Mouse (Mus musculus) gonadal fat pad, adult 2 months (tissue): ENCODE results near the gene Amn1. TPM values are rescaled to one million over a fixed set of nuclear protein-coding genes. Genes with fewer than 3 reads are reported as not detected.
"Not testable (repeated sequence)": the region's sequence is repeated elsewhere in the genome, so short reads cannot be mapped to it uniquely, and the experiment has no call there.

ENCODE experiments used
- DNase-seq: peaks from one replicate; pipeline ENCODE4 v3.0.0-alpha.2; 2012; ENCODE audit warnings: low read depth
- polyA plus RNA-seq: library from polyadenylated mRNA; depleted of rRNA; stranded (reverse); fragments of >200 nt; gene quantifications from 2 replicates; pipeline ENCODE4 v1.2.3, GENCODE M21; 2012; rRNA removed

Amn1 gene
- polyA plus RNA-seq = 10.0 and 10.7 TPM in 2 replicates

DNA sequence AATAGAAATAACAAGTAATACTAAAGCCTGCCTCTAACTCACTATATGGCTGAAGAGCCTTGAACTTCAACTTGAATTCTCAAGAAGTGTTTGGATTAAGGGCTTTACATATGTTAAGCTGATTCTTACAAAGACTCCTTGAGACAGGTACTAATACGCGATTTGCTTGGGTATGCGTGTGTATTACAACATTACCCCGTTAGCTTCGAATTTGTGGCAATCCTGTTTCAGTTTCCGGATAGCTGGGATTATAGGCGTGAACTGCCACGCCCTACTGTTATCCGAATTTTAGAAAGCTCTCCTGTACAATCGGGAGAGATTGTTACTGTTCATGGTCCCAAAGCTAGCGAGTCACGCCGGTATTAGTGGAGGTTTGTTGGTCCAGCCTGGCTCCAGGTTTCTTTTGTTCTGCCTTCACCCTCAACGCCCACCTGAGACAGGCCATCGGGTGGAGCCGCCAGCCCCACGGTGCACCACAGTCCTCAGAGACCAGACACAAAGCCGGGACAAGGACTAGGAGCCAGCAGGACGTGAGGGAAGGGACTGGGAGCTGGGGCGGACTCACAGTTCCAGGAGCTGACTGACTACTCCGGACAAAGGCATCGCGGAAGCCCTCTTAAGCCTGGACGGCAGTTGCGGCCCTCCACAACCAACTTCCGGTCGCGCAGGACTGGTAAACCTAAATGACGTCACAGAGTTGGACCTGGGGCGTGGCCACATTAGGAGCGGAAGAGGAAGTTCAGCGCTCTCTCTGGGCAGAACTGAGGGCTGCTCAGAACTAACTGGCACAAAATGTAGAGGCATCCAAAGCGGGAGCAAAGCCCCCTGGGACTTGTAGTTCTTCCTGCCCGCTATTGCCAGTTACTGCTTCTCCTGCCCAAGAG, at the start of gene Amn1:
Gene Amn1 (minus strand): TSS at position 672 of the 884 bp plus-strand sequence.
- DNase-seq = peak; percentile 84

DNA sequence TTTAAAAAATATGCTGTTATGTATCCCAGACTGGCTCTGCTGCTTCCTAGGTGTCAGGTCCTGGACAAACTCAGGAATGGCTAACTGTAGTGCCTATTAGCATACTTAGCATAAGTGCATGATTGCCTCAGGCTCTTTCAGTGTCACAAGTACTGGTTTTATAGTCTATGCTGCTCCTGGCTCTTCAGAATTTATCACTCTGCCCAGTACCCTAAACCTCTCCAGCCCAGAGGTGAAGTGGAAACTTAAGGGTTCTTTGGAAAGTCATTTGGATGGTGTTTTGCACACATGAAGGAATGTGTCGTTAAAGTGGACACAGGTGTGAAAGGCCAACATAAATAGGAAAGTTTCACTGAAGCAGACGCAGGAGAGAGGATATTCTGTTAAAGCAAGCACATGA, 48.3 kb upstream of the Amn1 start:
- no peak for DNase-seq

DNA sequence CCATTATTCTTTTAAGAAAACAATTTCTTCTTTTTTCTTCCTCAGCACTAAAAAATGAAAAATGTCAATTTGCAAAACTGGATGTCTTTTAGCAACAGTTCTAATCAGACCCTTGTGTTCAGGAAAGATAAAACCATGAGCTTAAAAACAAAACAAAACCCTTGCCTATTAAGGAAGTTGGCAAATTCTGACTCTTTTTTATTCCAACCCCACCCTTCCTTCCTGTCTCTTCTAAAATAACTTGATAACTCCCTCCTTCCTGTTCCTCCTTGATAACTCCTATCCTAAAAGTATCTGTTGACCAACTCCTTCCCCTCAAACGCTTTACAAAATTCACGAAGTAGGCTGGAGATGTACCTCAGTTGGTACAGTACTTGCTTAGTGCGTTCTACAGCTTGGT, 45.4 kb upstream of the Amn1 start:
- DNase-seq = no peak

DNA sequence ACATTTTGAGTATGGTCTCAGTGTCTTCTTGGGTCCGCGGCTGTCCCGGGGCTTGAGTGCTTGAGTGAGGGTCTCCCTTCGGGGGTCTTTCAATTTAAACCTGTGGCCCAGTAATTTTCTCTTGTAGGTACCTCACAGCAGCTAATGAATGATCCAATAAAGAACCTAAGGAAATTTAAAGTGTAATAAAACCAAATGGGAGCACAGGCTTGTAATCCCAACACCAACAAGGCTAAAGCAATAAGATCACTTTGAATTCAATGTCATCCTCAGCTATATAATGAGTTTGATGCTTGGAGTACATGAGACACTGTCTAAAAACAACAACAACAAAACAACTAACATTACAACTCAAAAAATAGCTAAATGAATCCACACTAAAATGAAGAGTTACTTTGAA, 36.2 kb upstream of the Amn1 start:
- DNase-seq = no peak

DNA sequence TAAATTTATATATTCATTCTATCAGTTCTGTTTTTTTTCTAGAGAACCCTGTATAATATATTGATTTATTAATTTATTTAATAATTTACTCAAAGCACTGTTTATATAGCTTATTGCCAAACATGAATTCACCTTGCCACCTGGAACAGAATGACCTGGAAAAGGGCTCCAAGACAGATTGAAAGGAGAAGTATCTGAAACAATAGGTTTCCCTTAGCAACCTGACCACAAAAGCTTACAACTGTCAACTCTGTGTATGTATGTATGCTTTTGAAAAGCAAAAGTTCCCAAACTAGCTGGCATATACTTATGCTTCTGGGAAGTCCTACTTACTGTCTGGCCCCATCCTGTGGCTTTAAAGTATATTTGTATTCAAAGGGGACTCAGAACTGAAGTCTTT, 32.8 kb upstream of the Amn1 start:
- no peak for DNase-seq

DNA sequence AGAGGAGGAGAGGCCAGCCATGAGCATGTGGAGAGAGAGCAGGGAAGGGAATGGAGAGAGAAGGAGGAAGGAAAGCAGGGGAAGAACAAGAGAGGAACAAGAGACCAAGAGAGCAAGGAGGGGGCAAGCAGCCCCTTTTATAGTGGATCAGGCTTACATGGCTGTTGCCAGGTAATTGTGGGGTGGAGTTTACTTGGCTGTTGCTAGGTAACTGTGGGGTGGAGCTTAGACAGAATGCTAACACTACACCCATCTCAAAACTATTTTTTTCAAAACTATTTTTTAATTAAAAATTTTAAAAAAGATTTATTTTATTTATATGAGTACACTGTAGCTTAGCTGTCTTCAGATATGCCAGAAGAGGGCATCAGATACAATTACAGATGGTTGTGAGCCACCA, 10.1 kb upstream of the Amn1 start:
- DNase-seq = no peak

DNA sequence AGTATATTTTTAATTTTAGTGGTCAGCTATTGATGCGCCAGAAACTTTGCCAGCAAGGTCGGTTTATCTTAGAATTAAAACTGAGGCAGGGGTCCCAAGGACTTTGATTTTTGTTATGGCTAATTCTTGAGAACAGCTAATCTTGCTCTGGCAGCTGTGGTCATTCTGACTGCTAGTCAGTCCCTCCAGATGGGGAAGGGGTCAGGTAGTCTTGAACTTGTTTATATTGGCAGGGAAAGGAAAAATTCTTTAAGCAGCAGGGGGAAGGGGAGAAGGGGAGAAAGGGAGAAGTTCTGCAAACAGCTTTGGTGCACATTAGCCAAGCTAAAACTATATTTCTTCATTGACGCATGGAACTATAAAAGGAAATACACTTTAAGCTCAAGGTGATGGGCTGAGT, 8.6 kb upstream of the Amn1 start:
- DNase-seq = no peak

DNA sequence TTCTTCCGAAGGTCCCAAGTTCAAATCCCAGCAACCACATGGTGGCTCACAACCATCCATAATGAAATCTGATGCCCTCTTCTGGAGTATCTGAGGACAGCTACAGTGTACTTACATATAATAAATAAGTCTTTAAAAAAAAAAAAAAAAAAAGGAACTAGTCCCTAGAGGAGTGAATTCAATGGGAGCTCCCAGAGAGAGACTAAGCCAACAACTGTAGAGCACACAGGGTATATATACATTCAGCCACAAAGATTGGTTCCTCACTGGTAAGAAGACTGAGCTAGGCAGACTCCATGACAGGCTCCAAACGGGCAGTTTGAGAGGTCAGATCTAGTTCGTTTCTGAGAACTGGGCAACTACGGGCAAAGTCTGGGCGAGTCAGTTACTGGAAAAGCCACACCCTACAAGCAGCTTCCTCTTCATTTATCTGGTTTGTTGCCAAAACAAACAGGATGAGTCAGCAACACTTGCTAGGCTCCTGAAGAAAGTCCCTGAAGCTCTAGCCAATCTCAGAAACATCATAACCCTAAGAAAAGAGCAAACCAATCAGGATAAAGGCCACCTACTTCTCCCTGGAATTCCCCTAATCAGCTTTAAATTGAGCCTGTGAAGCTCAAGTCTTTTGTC, 4.9 kb upstream of the Amn1 start:
- peak; percentile 62 for DNase-seq

DNA sequence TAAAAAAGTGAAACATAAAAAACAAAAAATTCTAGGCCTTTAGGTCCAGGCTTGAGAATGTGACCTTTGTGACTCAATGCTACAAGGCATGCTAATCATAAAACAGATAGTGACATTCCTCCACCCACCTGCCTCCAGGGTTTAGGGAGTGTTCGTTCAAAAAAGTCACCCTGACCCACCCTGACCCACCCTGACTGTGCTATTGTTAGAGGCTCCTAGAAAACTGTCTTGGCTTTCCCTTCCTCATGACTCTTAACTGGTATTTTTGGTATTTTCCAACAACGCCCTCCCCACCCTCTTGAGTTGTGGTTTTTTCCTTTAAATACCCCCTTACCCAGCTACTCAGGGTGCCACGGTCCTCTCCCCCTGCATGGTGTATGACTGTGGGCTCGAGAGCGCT, 3.4 kb upstream of the Amn1 start:
- DNase-seq = not testable (repeated sequence)

DNA sequence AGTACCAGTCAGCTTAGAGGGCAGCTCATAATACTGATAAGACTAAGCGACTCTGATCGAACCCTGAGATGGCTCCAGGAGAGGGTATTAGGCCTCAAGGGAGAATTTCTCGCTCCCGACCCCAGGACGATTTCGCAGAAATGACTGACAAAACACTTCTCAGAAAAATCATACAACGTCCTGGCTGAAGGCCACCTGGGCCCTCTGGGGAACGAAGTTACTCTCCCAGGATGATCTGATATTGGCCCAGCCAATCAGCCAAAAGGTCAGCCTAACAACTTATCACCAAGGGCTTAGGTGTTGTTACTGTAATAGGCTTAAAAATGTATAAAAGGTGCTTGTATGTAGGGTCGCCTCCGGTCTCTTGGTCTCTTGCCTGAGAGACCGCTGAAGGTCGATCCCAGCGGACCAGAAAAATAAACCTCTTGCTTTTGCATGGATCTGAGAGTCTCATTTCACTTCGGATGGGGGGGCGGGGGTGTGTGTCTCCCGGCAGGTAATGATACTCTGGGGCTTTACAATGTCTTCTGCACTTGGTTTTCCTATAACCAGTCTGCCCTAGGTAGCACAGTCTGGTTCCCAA, 919 bp upstream of the Amn1 start:
- DNase-seq = no peak

DNA sequence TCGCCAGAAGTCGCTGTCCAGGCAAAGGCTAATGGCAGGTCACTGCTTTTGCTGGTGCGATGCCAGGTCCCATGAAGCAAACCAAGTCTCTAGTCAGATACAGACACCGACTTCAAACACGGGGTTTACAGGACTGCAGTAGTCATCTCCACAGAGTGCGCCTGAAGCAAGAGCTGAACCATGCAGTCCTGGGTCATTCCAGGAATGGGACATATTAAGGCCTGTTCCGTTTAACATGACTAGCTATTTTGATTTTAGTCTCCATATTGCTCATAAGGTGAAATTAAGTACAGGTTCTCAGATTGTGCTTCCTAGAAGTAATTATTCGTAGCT, 379 bp upstream of the Amn1 start:
- DNase-seq = no peak

DNA sequence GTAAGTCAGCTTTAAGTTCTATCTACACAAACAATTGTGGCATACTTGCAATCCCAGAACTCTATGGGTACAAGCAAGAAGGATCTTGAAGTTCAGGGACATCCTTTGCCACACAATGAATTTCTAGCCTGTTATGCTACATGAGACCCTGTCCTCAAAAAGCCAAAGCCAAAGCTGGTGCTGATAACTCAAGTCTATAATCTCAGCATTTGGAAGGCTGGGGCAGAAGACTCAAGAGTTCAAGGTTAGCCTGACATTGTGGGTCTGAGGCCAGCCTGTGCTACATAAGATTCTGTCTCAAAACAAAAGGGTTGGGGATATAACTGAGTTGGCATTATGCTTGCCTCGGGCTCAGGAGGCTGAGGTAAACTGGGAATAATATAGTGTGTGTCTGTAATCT, 1.1 kb downstream of the Amn1 start:
- no peak for DNase-seq

DNA sequence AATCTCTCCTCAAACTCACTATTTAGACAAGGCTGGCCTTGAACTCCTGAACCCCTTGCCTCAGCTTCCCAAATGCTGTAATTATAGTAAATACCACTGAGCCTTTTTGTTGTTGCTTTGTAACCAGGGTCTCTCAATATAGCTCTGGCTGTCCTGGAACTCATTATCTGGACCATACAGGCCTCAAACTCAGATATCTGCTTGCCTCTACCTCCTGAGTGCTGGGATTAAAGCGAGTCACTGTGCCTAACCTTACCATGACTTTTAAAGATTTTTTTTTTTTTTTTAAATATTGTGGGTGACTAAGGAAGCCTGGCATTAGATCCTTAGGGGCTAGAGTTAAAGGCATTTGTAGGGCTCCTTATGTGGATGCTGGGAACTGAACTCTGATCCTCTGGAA, 4.5 kb downstream of the Amn1 start:
- no peak for DNase-seq

DNA sequence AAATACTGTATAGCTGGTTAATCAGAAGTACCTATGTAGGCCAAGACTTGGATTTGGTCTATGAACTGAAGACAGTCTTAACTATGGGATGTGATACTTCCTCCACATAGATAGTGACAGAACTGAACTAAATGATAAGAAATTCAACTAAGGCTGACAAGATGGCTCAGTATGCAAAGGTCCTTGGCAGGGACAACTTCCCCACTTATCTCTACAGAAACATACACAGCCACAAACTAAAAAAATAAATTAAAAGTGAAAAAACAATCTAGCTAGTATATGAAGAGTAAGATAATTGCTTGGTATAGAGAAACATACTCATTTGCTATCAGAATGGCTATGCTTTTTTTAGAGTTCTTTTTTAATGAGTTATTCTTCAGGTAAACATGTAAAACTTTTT, 9.4 kb downstream of the Amn1 start:
- DNase-seq = no peak

DNA sequence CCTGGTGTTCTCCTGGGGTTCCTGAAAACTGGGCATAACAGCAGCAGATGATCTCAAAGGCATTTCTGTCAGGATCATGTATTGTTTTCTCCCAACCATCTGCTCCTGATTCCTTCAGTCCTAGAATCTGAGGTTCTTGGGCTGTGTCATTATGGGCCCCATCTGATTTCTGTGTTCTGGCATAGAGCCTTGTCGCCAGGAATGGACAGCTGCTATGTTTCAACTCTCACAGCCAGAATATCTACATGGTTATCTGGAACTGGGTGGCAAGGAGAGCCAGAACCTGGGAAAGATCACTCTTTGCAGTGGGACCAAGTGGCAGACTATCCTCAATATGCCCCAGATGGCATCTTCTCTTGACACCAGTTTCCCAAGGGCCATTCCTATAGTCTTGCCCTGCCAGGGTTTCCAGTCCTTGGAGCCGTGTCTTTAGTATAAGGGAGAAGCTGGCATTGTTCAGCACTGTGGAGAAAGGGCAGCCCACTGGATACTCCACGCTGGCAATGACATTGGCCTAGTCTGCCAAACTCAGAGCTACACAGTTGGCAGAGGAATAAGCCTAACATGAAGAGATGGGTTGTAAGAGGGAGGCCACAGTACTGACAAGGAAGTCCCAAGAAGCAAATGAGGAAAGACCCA, 13.5 kb downstream of the Amn1 start:
- DNase-seq = no peak

DNA sequence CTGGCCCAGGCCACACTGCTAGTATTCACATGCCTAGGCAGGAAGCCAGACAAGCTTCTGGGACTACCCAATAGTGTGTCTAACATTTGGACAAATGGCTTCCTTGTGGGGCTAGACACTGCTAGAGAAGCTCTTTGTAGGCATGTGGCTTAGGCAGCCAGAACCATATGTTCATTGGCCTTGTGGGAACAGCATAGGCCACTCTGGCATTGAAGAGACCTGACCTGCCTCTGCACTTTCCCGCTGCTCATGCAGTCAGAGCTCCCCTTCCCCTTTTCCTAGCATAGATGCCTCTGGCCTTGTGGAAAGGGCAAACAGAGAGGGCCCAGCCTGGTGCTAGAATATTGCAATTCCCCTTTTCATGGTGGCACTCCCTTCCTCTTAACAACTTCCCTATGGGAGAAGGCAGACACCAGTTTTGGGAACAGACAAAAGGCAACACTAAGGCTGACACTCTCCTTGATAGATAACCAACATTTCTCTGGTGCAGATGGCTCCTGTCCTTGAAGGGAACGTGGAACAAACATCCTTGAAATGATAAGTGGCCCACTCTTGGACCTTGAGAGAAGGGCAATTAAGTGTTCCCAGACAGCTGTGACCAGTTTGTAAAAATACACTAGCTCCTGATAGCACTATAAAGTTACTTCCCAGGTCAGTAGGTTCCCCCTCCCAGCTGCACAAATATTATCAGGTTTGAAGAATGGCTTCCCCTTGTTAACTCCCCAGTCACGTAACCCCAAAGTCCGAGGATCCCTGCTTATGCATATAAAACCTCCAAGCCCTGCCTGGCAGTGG, 14.5 kb downstream of the Amn1 start:
- DNase-seq = no peak

DNA sequence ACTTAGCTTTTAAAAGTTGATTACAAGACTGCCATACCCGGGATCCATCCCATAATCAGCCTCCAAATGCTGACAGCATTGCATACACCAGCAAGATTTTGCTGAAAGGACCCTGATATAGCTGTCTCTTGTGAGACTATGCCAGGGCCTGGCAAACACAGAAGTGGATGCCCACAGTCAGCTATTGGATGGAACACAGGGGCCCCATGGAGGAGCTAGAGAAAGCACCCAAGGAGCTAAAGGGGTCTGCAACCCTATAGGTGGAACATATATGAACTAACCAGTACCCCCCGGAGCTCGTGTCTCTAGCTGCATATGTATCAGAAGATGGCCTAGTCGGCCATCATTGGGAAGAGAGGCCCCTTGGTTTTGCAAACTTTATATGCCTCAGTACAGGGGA, 18.5 kb downstream of the Amn1 start:
- not testable (repeated sequence) for DNase-seq

DNA sequence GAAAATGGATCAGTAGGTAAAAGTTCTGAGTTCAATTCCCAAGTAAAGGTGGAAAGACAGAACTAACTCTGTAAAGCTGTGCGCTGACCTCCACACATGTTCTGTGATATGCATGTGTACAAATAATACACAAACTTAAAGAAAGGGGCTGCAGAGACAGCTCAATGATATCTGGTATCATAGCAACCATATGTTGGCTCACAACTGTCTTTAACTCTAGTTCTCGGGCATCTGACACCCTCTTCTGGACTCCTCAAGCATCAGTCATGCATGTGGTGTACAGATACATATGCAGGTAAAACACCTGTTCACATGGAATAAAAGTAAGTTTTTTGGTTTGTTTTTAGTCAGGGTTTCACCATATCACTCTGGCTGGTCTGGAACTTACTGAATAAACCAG, 20.1 kb downstream of the Amn1 start:
- DNase-seq = no peak

DNA sequence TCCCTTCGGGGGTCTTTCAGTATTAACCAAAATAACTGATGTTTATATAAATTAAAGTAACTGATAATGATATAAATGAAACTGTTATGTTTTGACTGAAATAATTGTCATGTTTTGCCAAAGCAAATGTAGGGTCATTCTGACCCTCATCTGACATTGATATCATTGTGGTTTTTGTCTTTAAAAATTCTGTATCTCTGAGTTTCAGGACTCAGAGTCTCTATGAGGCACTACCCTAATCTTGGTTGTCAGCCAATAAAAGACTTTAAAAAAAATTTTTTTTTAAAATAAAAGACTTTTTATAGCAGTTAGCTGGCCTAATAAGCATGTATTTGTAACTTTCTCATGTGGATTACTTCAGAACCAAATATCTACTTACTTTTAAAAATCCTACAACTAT, 20.8 kb downstream of the Amn1 start:
- no peak for DNase-seq

DNA sequence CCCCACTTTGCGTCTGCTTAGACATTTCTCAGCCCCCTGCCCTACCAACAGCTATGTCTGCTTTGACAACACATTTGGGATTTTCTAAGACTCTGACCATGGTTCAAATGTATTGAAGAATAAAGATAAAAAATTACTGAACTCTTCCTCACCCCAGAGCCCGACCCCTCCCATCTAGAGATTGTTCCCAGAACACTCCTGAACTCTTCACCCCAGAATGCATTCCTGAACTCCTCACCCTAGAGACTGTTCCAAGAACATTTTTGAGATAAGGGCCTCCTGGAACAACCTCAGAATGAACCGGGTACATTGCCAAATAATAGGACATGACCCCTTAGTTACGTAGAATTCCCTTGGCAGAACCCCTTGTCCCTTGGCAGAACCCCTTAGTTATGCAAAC, 21.5 kb downstream of the Amn1 start:
- DNase-seq = not testable (repeated sequence)

DNA sequence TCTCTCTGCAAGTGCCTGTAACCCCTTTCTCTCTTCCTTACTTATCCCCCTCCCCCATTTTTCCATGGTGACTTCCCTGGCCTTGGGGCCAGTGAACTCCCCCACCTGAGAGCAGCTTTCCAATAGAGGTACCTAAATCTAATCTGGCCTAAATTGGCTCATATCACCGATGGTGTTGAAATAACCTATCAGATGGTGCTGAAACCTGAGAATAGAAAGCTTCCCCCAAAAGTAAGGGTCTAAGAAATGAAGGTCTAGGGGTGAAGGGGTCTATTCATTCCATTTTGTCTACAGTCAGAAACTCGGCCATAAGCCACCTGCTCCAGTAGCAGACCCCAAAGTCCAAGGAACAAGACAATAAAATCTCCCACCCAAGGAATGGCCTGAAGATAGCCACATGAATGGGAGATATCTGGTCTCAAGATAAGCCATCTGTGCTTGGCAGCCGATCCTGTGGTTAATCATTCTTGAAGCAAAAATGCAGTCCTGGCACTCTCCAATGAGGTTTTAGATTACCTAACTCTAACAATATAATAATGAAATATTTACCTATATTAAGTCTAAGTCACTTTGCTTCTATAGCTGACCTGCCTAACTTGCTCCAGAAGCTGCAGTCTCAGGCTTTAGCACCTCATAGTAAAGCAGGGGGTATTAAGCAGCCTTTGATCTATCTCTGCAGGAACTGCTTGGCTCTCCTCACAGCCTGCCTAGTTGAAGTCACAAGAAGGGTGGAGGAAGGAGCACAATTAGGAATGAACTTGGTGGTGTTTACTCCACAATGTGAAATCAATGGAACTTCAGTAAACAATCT, 33.3 kb downstream of the Amn1 start:
- DNase-seq = no peak
